Mouse (Mus musculus) myocyte (in vitro differentiated cells): ENCODE data around the gene Cfap221. TPM values are rescaled to one million over a fixed set of nuclear protein-coding genes. Genes with fewer than 3 reads are reported as not detected.

ENCODE experiments used
- H3K27me3 ChIP-seq: one replicate; pipeline ENCODE4 v1.6.1; 2011; ENCODE audit not compliant: control insufficient read depth, insufficient read depth, insufficient read length
- H3K36me3 ChIP-seq: one replicate; pipeline ENCODE4 v1.6.1; 2011; ENCODE audit not compliant: control insufficient read depth, insufficient read depth
- H3K4me2 ChIP-seq: one replicate; pipeline ENCODE4 v1.6.1; 2011; ENCODE audit warnings: low read depth, control low read depth
- H3K4me3 ChIP-seq: one replicate; pipeline ENCODE4 v1.5.1; 2011; ENCODE audit warnings: mild to moderate bottlenecking, control low read depth, moderate library complexity
- H3K79me2 ChIP-seq: one replicate; pipeline ENCODE4 v1.6.1; 2011; ENCODE audit not compliant: control insufficient read depth, insufficient read depth
- H3ac ChIP-seq: one replicate; pipeline ENCODE4 v1.6.1; 2011; ENCODE audit not compliant: control insufficient read depth, insufficient read length
- CEBPB ChIP-seq: IDR thresholded peaks from 2 replicates; pipeline ENCODE4 v1.6.1; 2011; ENCODE audit warnings: mild to moderate bottlenecking, moderate library complexity; ENCODE audit not compliant: poor library complexity, insufficient read depth, severe bottlenecking
- E2F4 ChIP-seq: IDR thresholded peaks from one replicate; pipeline ENCODE4 v1.6.1; 2011; ENCODE audit warnings: mild to moderate bottlenecking, control low read depth, moderate library complexity; ENCODE audit not compliant: insufficient read depth
- MAX ChIP-seq: IDR thresholded peaks from one replicate; pipeline ENCODE4 v1.6.1; 2011; ENCODE audit warnings: low read depth, mild to moderate bottlenecking, control low read depth
- MYOD1 ChIP-seq, 3 experiments: IDR thresholded peaks; one replicate each; pipeline ENCODE4 v1.6.1; 2011; ENCODE audit warnings: control low read depth in 2 of 3, low read depth in 2 of 3, mild to moderate bottlenecking in 2 of 3, moderate library complexity in 1 of 3; ENCODE audit not compliant: insufficient read length in 2 of 3, control insufficient read depth in 1 of 3
- MYOG ChIP-seq, 3 experiments: IDR thresholded peaks; one replicate each; pipeline ENCODE4 v1.6.1; 2011; ENCODE audit warnings: control low read depth in 2 of 3, low read depth in 2 of 3, mild to moderate bottlenecking in 2 of 3; ENCODE audit not compliant: insufficient read length in 2 of 3, control insufficient read depth in 1 of 3, insufficient read depth in 1 of 3
- POLR2A ChIP-seq: IDR thresholded peaks from one replicate; pipeline ENCODE4 v1.6.1; 2011; ENCODE audit warnings: low read depth, mild to moderate bottlenecking, control low read depth, moderate library complexity; ENCODE audit not compliant: insufficient read length
- POLR2AphosphoS2 ChIP-seq: IDR thresholded peaks from one replicate; pipeline ENCODE4 v1.6.1; 2011; ENCODE audit warnings: low read depth, control low read depth; ENCODE audit not compliant: insufficient read length
- REST ChIP-seq: IDR thresholded peaks from one replicate; pipeline ENCODE4 v1.6.1; 2011; ENCODE audit warnings: mild to moderate bottlenecking, control low read depth, moderate library complexity; ENCODE audit not compliant: insufficient read depth, insufficient read length
- SRF ChIP-seq: IDR thresholded peaks from one replicate; pipeline ENCODE4 v1.6.1; 2011; ENCODE audit warnings: low read depth; ENCODE audit not compliant: control insufficient read depth, insufficient read length
- TCF12 ChIP-seq: IDR thresholded peaks from one replicate; pipeline ENCODE4 v1.6.1; 2011; ENCODE audit warnings: mild to moderate bottlenecking, control low read depth; ENCODE audit not compliant: poor library complexity, insufficient read depth, severe bottlenecking
- TCF3 ChIP-seq: IDR thresholded peaks from one replicate; pipeline ENCODE4 v1.6.1; 2011; ENCODE audit warnings: low read depth, control low read depth; ENCODE audit not compliant: insufficient read length
- USF1 ChIP-seq: IDR thresholded peaks from one replicate; pipeline ENCODE4 v1.6.1; 2011; ENCODE audit warnings: low read depth, mild to moderate bottlenecking, control low read depth, moderate library complexity
- polyA plus RNA-seq: library from polyadenylated mRNA; unstranded; fragments of >200 nt; fragmentation: generic; extraction: Trizol; gene quantifications from one replicate; pipeline ENCODE4 v1.2.1, GENCODE M21; 2012; ENCODE audit warnings: missing spikeins

Gene Cfap221
- polyA plus RNA-seq, 1 experiment, result not detected

DNA sequence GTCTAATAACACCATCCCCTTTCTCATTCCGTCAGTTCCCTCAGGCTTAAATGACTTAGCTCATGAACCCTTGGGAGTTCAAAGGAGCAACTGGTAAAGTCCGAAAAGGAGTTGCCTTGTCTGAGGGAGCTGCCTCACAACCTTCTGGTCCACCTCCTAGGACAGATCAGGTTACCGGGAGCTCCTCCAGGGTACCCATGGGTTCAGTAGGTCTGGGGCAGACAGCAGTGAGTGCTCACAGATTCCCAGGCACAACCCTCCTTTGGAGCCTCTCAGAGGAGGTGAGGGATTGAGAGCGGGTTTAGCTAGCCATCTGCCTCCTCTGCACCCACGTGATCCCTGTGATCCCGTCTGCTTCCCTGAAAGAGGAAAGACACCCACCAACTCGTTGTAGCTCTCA lies 60.2 kb downstream of the Cfap221 start:
- Histone ChIP-seq H3K27me3 (peaks cover 6% of the 10 kb centered on the region), H3K79me2 (no peaks in the 10 kb centered on the region), H3K36me3 (no peaks in the 10 kb centered on the region), H3ac (no peak overlapping the region), H3K4me3 (no peak overlapping the region), H3K4me2 (no peak overlapping the region)
- no peak for TF ChIP-seq MAX
- TF ChIP-seq SRF, result no peak
- no peak for TF ChIP-seq TCF3
- no peak for TF ChIP-seq MYOG (IDR thresholded peaks at IDR 0.05; ENCODE audit: control insufficient read depth in 1 of 3, insufficient read depth in 1 of 3, insufficient read length in 2 of 3, low read depth in 2 of 3)
- TF ChIP-seq USF1, result no peak
- no peak for TF ChIP-seq TCF12
- no peak for TF ChIP-seq POLR2A
- no peak for TF ChIP-seq E2F4
- no peak for TF ChIP-seq REST
- no peak for TF ChIP-seq CEBPB
- no peak for TF ChIP-seq POLR2AphosphoS2
- no peak for TF ChIP-seq MYOD1 (IDR thresholded peaks at IDR 0.05; ENCODE audit: control insufficient read depth in 1 of 3, insufficient read length in 2 of 3, low read depth in 2 of 3)

DNA sequence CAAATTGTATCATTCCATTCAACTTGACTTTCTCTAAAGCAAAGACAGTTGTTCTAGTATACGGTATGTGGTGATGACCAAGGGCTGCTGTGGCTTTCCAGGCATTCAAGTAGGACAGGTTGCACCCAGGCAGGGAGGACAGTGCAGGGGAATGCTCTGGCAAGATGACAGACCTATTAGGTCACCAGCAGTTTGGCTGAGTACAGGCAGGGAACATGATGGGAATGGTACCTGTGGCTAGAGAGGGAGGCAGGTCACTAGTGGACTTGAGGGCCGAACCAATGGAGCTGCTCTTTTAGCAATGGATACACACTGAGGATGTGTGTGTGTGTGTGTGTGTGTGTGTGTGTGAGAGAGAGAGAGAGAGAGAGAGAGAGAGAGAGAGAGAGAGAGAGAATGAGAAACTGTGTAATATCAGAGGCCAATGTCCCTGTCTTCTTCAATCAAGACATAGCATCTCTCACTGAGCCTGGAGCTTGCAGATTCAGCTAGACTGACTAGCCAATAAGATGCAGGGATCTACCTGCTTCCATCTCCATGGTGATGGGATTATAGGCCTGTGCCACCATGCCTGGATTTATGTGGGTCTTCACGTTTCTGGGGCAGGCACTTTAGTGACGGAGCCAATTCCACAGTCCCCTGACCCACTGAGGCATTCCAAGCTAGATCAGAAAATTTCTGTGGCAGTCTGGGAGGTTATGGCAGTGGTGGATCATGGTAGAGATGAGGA lies 65.4 kb downstream of the Cfap221 start:
- H3K4me3 ChIP-seq, result no peak overlapping the region
- peaks cover under 1% of the 10 kb centered on the region for H3K27me3 ChIP-seq
- no peak overlapping the region for H3ac ChIP-seq
- TF ChIP-seq REST, result no peak
- TF ChIP-seq MYOD1 (IDR thresholded peaks at IDR 0.05; ENCODE audit: control insufficient read depth in 1 of 3, insufficient read length in 2 of 3, low read depth in 2 of 3), result no peak
- TF ChIP-seq CEBPB, result no peak
- no peak for TF ChIP-seq USF1
- TF ChIP-seq TCF3, result no peak
- TF ChIP-seq POLR2A, result no peak
- no peak for TF ChIP-seq POLR2AphosphoS2
- no peak for TF ChIP-seq MAX
- no peak for TF ChIP-seq SRF
- TF ChIP-seq E2F4, result no peak
- TF ChIP-seq MYOG (IDR thresholded peaks at IDR 0.05; ENCODE audit: control insufficient read depth in 1 of 3, insufficient read depth in 1 of 3, insufficient read length in 2 of 3, low read depth in 2 of 3), result no peak
- no peak for TF ChIP-seq TCF12
- no peak overlapping the region for H3K4me2 ChIP-seq
- H3K36me3 ChIP-seq, result no peaks in the 10 kb centered on the region
- no peaks in the 10 kb centered on the region for H3K79me2 ChIP-seq

DNA sequence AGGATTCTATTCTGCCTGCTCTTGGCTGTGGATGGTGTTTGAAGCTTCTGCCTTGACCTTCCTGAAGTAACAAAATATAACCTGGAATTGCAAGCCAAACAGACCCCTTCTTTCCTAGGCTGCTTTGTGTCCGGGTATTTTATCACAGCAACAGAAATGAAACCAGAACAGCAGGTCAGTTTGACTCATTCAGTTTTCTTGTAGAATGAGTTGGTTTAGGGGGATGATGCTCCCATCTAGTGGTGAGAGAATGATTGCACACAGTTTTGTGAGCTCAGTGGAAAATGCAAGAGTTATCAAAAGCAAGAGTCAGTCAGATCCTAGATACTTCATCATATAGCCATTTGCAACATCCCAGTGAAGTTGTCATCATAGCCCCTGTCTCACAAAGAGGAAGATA lies 67.3 kb downstream of the Cfap221 start:
- no peaks in the 10 kb centered on the region for H3K79me2 ChIP-seq
- TF ChIP-seq SRF (no peak), POLR2AphosphoS2 (no peak), TCF3 (no peak), CEBPB (no peak)
- no peak overlapping the region for H3ac ChIP-seq
- no peak overlapping the region for H3K4me2 ChIP-seq
- no peaks in the 10 kb centered on the region for H3K36me3 ChIP-seq
- H3K27me3 ChIP-seq, result peaks cover 7% of the 10 kb centered on the region
- H3K4me3 ChIP-seq, result no peak overlapping the region

DNA sequence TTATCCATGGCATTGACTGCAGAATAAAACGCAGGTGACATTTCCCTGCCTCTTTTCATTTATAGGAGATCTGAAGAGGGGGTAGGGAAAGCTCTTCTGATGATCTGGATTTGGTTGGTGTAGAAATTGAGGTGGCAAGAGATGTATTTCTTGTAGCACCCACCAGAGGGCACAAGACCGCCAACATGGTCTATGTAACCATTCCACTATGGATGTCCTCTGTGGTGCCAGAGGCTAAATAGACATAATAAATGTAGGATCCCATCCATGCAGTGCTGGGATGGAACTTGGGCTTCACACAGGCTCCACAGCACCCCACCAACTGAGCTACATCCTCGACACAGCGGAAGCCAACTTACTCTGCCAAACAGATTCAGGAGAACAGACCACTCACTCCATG lies 77.7 kb downstream of the Cfap221 start:
- H3K79me2 ChIP-seq, result no peaks in the 10 kb centered on the region
- TF ChIP-seq MYOD1 (IDR thresholded peaks at IDR 0.05; ENCODE audit: control insufficient read depth in 1 of 3, insufficient read length in 2 of 3, low read depth in 2 of 3) (no peak), MYOG (IDR thresholded peaks at IDR 0.05; ENCODE audit: control insufficient read depth in 1 of 3, insufficient read depth in 1 of 3, insufficient read length in 2 of 3, low read depth in 2 of 3) (no peak), TCF3 (no peak), E2F4 (no peak), POLR2A (no peak), TCF12 (no peak), SRF (no peak)
- no peak overlapping the region for H3ac ChIP-seq
- H3K4me2 ChIP-seq, result no peak overlapping the region
- H3K36me3 ChIP-seq, result no peaks in the 10 kb centered on the region
- H3K27me3 ChIP-seq, result no peaks in the 10 kb centered on the region
- no peak overlapping the region for H3K4me3 ChIP-seq

DNA sequence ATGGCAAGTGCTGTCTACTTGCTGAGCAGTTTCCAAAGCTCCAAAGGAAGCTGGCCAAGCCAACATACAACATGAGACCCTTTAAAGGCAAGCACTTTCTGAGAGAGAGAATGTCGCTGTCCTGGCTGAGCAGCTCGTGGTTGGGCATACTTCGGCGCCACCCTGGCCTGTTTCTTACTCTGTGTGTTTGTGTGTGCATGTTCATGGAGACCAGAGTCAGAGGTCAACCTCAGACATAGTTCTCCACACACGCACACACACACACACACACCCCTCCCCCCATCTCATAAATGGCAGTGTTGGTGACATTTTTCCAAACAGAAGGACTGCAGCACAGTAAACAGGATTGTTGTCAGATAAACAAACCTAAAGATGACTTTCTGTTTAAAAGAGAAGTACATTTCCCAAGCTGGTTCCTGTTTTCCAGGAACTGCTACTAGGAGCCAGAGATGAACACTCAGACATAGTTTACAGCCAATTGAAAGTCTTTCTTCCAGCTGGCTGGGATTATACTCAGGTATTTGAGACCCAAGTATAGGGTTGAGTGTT lies 80.1 kb downstream of the Cfap221 start:
- Histone ChIP-seq H3K4me2 (no peak overlapping the region), H3K79me2 (no peaks in the 10 kb centered on the region), H3K36me3 (no peaks in the 10 kb centered on the region), H3K4me3 (no peak overlapping the region), H3K27me3 (no peaks in the 10 kb centered on the region), H3ac (no peak overlapping the region)
- TF ChIP-seq REST (no peak), MYOD1 (IDR thresholded peaks at IDR 0.05; ENCODE audit: control insufficient read depth in 1 of 3, insufficient read length in 2 of 3, low read depth in 2 of 3) (no peak), CEBPB (no peak)
